Mouse (Mus musculus): ENCODE results near the gene Polr2l.
A peak's percentile ranks its signal among the peaks of the same experiment; 100 is the strongest.

The Polr2l gene

DNA sequence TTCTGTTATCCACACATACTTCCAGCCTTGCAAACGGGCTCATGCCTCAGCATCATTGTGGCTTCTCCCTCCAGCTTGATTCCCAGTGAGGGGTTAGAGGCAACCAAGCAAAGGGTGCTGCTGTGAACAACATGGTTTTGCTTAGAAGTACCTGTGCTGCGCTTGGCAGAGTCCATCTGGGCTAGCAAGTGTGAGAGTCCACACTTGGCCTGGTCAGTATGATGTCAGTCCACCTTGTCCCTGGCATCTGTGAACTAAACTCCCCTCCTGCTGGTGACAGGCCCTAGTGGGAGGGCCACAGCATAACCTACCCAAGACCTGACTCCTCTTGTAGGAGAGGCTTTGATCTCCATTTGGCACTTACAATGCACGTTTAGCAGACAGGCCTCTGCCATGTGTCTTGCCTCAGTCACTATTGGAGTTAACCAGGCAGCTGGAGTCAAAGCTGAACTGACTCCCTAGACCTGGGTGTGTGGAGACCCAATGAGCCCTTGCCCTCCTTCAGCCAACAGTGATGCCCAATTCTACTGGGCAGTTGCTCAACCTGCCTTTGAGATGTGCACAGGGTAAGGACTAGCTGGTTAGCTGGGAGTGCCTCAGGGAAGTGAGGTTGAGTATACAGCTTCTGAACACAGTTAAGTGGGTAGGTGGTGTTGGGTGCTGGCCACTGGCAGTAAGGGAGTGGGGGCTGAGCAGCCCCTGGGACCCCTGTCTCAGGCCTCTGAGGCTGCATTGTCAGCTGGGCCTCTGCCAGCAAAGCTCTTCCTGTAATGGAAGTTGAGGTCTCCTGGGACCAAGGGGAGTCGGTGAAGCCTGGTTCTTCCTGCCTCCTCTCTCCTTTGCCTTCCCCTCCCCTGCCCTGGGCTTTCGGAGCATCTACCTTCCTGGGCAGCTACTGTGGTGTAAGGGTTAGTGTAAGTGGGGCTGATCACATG, 9.5 kb upstream of the Polr2l start:
- DNase-seq, result no peak

DNA sequence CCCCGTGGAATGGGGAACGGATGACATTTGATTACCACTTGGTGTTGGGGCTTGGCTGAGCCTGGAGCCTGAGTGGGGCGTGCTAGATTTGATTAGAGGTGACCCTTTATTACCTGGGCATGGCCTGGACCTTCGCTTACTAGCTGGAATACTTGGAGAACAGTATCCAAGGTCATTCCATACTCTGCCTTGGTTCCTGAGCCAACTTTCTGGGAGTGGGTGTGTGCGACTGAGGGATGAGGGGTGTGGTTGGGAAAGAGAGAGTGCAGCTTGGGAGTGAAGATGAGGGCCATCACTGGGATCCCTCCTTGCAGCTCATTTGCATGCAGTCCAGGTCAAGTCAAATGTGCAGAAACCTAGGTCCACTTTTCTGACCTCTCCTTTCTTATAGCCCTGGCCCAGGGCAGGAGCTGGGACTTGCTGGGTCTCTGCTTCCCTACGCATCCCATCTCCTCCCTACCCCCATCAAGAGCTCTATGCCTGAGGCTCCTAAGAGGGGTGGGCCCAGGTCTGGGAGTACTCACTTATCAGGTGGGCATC, 8.3 kb upstream of the Polr2l start:
- DNase-seq, result no peak

DNA sequence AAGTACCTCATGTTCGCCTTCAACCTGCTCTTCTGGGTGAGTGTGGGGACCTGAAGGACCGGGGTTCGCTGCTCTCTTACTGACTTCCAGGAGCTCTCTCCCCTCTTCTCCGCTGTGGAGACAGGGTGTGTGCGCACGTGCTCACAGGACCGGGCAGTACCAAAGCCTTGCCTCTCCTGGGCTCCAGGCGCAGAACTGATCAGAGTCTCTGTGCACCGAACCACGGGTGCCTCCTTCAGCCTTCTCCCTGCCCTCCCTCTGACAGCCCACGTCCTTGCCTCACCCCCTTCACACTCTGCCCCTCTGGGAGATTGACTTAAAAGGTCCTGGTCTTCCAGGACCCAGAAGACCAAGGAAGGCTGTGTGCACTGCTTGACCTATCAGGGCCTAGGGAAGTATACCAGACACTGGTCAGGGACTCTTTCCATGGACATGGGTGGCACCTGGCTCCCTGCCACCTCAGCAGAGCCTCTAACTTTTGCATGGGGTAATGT, 7.6 kb upstream of the Polr2l start:
- DNase-seq, result no peak

DNA sequence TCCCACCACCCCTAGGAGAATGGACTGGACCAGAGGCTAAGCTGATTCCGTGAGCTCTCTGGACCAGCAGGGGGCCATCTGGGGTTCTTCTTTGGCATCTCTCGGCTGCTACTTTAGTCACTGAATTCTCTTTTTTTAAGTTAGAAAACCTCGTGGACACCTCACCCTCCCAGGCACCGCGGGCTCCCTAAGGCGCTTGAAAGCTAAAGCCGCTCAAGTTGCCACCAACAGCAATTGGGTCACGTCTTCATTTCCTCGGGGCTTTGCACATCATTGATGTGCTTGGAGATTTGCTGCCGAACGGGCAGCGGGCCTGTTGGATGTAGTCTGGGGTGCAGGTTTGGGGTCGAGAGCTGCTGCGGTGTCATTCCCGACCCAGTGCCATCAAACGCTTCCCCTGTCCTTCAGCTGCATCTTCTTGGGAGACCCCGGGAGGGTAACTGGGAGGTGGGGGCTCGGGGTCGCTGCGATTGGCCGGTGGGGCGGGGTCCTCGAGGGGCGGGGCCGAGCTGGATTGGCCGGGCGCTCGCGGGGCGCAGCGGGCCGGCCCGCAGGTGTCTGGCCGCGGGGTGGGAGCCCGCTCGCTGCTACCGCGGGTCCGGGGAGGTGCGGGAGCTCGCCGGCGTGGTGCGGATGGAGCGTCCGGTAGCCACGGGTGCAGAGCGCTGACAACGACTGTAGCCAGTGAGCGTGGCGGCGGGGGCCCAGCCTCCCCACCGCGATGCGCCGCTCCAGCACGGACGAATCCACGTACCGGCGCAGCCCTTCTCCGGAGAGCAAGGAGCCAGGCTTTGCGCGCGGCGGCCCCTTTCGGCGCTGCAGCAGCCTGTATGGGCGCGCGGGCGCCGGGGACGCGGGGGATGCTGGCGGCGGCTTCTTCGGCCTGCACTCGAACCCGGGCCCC, 6.8 kb upstream of the Polr2l start:
- peak; percentile 83 for DNase-seq

DNA sequence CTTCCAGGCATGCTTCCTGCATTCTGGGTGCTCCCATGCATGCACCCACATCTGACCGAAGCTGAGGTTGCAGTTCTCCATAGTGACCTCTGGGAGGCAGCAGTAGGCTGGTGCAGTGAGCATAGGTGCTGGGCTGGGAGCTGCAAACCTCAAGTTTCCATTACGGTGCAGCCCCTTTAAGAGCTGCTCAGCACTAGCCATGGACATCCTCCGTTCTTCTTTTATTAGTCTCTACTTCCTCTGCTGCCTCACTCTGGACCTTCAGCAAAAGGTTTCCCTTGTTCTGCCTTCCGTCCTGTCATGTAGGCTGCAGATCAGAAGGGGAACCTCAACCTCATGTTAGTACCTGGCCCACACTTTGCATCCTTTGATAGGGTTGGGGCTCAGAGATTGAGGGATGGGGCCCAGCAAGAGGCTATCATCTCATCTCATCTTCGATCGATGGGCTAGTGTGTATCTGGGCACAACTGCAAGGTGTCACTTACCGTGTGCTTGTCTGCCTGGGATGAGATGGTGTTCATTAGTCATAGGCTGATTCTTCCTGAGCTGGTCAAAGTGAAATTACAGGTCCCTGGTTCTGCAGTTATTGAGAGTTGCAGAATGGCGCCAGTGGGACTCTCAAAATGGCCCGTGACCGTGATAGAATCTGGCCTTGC, 6.0 kb upstream of the Polr2l start:
- peak; percentile 87 for DNase-seq

DNA sequence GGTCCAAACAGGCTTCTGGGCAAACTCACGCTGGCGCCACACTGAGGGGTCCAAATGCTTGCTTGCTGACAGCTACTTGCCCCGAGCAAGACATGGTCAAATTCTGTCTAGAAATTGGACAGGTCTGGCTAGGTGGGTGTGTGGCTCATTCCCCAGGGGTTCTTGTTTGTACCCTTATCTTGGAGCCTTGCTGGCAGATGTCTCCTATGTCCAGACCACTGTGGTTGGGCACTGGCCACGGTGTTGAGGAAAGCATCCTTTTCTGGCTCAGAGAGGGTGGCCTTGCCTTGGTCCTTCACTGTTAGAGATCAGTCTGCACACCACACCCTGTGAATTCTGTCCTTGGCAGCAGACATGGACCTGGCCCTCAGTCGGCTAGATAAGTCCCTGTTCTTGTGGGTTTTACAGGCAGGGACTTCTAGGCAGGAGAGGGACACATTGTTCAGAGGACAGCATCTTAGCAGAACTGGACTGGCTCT, 3.4 kb upstream of the Polr2l start:
- DNase-seq, result no peak

DNA sequence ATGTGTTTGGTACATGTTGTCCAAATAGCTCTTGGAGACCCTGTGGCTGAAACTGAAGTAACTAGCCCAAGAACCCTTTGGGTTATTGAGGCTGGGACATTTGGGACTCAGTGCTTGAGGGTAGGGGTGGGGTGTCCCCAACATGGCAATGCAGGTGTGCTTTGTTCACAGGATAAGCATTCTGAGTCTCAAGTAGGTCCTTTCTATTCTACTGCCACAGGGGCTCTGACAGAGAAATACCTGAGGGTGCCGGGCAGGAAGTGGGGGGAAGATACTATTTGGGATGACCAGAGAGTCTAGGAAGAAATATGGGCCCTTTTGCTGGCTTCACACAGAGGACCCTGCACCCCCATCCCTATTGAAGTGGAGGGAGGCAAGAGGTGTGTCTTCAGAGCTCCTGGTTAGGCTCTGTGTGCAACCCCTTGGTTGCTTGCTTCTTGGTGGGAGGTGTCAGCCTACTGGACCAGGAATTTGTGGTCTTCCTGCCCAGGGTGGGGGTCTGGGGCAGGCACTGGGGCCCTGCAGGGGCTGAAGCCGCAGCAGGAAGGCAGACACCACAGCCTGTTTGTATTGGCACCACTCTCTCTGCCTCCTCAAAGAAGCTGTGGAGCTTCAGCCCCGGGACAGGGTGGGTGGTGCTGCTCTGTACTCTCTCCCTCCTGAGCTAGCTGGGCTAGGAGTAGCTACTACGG, 2.8 kb upstream of the Polr2l start:
- DNase-seq, result no peak

DNA sequence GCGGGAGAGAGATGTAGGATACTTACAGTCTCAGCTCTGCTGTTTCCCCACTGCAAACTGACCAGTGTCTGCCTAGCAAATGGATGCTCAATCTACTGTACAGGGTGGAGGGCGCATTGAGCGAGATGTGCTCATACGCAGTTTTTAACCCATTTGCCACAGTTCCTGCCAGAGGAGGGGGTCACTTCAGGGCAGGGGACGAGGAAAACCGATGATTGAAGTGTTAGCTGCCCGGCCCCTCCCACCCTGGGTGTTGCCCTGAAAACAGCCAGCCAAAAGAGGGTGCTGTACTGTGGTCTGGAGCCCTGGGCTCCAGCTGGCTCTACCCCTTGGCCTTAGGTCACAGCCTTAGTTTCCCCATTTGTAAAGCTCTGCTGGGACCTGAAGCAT, 2.0 kb upstream of the Polr2l start:
- DNase-seq, result no peak

DNA sequence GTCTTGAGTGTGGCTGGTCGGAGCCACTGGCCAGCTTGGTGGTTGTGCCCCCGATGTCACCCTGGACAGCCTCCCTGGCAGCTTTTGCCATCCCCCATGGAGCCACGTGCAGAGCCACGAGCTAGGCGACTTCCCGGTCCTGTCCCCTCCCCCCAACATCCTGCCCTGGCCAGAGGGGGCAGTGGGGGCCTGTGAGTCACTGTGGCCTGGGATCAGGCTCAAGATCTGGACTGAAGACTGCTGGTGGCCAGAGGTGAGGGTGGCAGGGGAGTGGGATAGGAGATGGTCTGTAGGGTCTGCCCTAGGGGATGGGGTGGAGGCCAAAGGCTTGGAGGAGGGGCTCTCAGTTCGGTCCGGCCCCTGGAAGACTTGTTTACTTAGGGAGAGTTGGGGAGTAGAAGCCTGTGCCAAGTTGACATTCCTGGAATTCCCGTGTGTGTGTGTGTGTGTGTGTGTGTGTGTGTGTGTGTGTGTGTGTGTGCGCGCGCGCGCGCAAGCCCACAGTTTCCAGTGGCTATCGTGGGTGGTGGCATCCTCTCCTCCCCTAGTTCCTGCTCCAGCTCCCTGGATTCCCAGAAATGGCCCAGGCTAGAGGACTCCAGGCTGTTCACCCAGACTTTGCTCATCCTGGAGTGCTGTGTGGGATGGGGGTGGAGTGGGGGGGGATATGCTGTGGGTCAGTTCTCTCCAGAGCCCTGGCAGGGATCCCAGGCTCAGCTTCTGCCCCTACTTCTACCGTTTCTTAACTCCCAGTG, 1.5 kb upstream of the Polr2l start:
- peak; percentile 65 for DNase-seq

DNA sequence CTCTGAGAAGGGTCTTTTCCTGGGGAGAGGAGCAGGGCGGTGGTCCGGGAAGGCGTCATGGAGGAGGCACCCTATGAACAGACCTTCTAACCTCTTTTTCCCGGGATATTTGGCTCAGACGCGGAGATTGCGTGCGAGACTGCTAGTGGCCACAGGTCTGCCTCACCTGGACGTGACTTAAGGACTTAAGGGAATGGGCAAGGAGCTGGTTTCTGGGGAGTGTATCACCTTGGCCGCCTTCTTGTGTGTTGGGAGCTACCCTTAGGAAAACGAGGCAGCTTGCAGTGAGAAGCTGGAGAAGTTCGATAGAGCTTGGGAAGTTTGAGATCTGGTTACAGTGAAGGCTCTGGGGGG, 850 bp upstream of the Polr2l start:
- no peak for DNase-seq

DNA sequence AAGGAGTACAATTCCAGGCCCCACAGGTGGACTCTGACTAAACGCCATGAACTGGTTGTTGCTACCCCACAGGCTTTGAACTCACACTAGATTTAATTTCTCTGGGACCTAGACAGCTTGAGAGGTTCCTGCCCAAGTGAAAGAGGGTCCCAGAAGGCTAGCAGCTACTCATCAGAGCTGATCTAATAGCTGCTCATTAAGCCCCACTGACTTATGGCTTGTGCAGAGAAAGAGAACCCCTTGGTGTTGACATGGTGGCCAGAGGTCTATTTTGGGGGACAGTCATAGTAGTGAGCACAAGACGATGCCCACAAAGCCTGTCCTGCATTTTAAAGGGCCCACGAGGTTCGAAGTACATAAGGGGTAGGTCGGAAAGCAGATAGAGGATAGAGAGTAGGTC, 772 bp downstream of the Polr2l start:
- no peak for DNase-seq

DNA sequence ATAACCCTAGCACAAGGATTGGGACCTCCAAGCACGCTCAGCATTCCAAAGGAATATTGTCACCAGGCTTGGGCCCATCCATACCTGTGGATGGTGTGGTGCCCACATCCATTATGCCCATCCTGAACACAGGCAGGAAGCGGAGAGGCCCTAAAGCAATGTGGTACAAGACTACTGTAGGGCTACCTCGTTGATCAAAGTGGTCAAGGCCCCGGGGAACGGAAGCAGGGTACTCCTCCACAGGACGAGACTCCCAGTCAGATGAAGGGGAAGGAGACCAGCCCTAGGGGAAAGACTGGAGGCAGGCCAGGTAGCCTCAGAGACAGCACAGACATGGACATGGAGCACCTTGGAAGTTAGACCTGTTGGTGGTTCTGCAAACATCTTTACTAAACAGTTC, 2.2 kb downstream of the Polr2l start:
- DNase-seq, result no peak

DNA sequence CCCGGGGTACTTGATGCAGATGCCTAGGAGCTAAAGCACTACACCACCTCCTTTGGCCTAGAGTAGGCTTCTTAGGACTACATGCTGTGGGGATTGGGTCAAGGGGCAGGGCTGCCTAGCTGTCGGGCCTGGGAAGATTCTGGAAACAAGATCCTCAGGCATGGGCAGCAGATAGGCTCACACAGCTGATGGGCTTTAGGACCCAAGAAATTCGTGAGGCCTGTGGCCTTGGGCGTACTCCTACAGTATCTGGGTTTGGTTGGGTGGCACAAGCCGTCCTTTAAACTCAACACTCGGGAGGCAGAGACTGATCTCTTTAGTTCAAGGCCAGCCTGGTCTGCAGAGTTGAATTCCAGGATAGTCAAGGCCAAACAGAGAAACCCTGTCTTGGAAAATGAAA, 2.7 kb downstream of the Polr2l start:
- DNase-seq, result no peak

DNA sequence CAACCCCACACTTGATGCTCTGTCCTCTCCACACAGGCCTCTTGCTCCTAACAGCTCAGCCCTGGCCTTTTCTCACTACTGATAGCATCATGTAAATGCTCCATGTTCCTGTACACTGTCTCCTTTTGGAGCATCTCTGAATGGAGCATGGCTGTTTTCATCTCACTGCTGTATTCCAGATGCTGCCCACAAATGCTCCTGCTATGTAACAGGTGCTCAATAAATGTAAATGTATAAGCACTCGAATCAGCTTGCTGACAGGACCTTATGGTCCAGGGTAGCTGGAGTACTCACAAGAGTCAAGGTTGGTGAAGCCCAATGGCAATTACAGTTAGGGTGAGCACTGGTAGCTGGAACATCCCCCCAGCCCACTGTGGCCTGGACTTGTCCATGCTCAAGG, 3.7 kb downstream of the Polr2l start:
- DNase-seq, result no peak

DNA sequence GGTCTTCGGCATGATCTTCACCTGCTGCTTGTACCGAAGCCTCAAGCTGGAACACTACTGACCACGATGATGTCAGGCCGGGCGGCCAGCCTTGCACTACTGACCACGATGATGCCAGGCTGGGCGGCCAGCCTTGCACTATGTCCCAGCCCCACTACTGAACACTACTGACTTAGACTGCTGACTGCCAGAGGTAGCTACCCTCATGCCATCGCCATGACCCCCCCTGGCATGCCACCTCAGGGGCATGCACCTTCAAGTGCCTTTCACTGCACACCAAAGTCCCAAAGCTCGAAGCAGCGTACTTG, 4.3 kb downstream of the Polr2l start:
- DNase-seq, result no peak

DNA sequence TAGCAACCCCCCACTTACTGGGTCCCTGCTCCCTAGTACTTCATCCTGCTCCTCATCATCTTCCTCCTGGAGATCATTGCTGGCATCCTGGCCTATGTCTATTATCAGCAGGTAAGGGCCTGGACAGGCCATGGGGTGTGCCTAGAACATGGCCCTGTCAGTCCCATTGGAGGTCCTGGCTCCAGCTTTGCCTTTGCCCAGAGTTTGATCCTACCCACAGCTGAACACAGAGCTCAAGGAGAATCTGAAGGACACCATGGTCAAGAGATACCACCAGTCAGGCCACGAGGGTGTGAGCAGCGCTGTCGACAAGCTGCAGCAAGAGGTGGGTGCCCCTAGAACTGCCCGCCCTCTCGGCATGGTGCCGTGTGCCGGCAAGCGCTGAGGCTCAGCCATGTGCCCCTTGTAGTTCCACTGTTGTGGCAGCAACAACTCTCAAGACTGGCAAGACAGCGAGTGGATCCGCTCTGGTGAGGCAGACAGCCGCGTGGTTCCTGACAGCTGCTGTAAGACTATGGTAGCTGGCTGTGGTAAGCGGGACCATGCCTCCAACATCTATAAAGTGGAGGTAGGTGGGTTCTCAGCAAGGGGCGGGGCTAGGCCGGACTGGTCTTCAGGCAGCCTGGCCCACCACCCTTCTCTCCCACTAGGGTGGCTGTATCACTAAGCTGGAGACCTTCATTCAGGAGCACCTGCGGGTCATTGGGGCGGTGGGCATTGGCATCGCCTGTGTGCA, 4.9 kb downstream of the Polr2l start:
- no peak for DNase-seq

DNA sequence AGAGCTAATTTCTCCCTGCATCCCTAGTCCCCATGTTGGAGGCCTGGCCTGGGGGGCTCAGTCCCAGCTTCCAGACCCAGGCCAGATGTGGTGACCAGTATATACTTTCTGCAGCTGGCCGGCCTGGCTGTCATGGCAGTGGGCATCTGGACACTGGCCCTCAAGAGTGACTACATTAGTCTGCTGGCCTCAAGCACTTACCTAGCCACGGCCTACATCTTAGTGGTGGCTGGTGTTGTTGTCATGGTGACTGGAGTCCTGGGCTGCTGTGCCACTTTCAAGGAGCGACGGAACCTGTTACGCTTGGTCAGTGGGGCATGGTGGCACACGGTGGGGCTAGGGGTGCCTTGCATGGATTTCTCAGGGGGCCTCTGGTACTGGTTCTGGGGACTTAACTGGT, 5.6 kb downstream of the Polr2l start:
- no peak for DNase-seq

DNA sequence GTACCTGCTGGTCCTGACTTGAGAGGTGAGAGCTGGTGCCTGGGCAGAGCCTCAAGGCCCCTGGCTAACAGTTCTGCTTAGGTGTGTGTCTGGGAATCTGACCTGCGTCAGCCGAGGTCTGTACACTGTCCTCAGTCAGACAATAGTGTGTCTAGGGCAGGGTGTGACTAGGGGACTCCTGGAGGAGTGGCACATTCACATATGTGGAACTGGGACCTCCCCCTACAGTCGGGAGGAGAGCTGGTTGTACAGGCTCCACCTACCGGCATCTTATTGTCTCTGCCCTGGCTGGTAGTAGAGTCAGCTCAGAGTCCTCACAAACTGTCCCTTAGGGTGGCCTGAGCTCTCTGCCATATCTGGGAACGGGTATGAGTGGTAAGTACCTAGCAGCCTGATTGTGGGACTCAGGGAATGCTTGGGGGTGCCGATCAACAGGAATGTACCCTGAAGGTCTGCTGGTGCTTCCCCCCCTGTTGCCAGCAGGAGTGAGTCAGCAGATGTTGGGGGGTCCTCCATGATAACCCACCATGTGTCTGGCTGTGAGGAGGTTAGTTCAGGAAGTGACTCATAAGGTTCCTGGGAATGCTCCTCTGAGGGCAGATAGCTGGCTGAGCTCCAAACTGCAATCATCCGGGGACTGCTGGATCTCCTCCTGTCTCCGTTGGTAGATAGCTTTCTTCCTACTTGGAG, 6.3 kb downstream of the Polr2l start:
- DNase-seq, result peak; percentile 79

DNA sequence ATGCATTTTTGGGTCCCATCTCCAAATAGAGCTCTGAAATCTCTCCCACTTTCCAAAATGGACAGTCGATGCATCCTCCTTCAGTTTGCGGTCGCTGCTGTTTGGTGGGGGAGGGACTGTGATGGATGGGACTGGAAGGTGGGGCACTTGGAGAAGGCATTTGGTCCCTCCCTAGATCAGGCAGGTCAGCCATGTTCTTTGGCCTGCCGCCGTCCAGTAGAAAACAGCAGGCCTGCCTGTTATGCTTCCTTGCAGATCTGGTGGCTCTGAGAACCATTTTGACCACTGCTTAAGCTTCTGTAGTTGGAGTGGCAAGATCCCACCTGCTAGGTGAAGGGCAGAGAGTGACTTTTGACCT, 6.8 kb downstream of the Polr2l start:
- no peak for DNase-seq
